Mouse (Mus musculus): ENCODE measurements around the gene Tesc.

GRCm38 (mm10) chr5:117987891-117988290 lies 39.7 kb upstream of the Tesc start:
- TF ChIP-seq CTCF (IDR thresholded peaks at IDR 0.05; ENCODE audit: low read depth), result no peak
- no peak for TF ChIP-seq EP300 (IDR thresholded peaks at IDR 0.05; ENCODE audit: low read depth)

Data from liver, embryonic 14.5 days (tissue).